Mouse (Mus musculus): ENCODE measurements around the gene Armh1.

The Armh1 gene

DNA sequence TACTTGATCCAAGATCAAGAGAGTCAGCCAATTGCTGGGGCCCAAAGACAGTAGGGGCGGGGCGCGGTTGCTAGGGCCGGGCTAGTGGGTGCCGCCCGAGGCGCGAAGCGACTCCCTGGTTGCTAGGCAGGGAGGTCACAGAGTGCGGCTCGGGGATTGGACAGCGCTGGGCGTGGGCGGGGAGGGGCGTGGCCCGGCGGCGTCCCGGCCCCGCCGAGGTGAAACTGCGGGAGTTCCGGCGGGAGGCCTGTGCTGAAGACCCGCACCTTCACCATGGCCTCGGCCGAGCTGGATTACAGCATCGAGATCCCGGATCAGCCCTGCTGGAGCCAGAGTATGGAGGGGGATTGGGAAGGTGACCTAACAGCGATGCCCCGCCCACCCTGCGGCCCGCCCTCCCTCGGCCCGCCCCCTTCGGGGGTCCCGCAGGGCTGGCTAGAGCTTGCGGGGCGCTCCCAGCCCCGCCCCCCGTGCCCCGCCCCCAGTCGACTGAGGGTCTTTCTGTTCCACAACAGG is at the start of gene Armh1, which contains the start of gene Tmem53:
TSS of gene Armh1 (minus strand) at position 325 of the 516 bp plus-strand sequence.
TSS of gene Tmem53 (plus strand) at position 151 of the 516 bp plus-strand sequence.
- peak; percentile 96 for ATAC-seq (ENCODE audit: low TSS enrichment)

DNA sequence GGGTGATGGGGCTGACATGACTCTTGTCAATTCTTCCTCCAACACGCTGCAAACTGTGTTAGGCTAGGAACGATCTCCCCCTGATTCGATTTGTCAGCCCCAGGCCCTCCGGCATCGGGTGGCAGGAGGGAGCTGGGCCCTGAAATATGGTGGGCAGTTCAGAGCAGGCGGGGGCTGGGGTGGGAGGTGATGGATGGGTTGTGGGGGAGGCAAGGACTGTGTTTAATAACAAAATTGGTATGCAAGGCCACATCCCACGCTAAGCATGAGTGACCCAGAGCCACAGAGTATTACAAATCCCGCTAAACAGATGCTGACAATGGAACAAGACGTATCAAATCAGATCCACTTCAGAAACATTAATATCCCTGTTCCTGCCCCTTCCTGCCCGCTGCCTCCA is 48.0 kb upstream of the Armh1 start:
- no peak for ATAC-seq (ENCODE audit: low TSS enrichment)

DNA sequence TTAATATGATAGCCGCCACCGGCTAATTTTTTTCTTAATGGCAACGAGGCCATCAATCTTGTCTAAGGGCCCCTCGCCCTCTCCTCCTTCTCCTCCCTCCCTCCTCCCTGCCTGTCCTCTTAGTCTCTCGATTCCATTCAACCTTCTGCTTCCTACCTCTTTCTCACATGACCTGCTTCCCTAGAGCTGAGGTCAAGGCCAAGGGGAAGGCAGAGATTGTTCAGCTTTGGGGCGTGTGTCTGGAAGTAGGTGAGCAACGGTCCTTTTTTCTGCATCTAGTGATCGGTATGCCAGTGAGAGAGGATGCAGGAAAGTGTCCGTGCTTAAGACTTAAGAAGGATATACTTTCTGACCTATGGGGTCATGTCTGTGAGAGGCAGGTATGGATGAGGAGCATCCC is 45.9 kb upstream of the Armh1 start:
- no peak for ATAC-seq (ENCODE audit: low TSS enrichment)

DNA sequence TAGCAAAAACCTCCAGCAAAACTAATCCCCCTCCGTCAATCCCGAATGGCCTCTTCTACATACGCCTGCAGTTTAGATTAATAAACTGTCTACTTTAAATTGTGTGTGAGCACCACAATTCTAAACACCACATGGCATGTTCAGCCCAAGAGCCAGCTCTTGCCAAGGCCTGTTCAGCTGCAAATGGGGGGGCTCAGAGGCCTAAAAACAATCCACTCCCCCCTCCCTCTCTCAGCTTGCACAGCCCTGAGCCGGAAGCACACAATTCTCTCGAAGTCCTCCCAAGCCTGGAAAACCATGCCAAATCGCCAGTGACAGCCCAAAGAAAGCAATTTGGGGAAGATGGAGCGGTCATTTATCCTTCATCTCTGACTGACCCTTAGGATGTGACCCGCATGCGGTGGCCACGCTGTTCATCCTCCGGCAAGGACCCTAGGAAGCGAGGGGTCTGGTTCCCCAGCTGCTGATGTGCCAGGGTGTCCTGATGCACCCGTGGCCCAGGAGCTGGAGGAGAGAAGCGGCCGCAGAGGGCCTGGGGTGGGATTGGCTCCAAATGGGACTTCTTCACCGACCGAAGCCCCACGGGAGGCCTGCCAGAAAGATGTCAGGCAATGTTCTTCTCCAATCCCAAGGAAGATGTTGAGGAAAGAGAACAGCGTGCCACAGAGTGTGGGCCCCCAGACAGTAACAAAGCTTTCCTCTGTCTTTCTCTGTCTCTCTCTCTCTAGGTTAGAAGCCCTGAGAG is 45.1 kb upstream of the Armh1 start:
- ATAC-seq (ENCODE audit: low TSS enrichment), result no peak

DNA sequence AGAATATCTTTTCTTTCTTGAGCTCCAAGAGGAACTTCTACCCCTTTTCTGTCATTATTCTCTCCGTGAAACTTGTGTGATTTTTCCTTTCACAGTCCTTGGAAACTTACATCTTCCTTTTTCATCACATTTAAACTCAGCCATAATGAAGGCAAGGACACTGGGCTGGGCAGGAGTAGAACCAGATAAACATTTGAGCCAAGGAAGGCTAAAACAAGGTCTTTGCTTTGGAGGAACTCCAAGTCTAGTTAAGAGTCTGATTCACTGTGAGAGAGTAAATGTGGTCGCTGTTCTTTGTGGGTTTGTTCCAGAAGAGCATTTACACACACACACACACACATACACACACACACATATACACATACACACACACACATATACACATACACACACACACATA is 39.8 kb upstream of the Armh1 start:
- no peak for ATAC-seq (ENCODE audit: low TSS enrichment)

DNA sequence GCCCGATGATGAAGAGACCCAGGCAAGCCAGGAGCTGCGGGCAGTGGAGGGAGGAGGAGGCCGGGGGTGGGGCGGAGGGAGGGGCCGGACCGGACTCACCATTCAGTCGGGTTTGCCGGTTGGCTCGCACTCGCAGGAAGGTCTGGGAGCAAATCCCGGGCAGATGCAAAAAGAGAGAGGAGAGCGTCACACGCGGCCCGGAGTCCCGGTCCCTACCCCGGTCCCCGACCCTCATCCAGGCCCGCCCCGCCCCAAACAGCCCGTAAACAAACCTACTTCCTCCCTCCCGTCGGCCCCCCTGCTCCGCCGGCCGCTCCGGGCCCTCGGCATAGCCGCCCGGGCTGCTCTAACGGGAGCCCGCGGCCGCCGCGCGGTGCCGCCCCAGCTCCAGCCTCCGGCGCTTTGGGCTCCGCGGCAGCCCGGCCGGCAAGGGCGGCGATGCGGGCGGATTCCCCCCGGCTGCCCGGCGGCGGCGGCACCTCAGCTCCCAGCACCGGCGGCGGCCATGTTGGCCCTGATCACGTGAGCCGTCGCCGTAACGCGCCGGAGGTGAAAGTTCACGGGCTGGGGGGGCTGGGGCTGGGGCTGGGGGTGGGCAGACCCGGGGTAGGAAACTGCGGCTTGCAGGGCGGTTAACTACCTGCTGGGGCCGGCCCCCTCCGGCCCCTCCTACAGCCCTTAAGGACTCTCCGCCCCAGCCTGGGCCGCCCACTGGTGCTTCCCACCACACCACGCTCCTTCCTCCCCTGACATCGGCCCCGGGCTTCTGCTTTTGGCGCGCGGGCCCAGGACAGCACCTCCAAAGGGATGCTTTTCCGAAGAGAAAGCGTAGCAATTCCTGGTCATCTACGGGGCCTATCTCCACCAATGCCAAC is 37.2 kb upstream of the Armh1 start:
- peak; percentile 51 for ATAC-seq (ENCODE audit: low TSS enrichment)

DNA sequence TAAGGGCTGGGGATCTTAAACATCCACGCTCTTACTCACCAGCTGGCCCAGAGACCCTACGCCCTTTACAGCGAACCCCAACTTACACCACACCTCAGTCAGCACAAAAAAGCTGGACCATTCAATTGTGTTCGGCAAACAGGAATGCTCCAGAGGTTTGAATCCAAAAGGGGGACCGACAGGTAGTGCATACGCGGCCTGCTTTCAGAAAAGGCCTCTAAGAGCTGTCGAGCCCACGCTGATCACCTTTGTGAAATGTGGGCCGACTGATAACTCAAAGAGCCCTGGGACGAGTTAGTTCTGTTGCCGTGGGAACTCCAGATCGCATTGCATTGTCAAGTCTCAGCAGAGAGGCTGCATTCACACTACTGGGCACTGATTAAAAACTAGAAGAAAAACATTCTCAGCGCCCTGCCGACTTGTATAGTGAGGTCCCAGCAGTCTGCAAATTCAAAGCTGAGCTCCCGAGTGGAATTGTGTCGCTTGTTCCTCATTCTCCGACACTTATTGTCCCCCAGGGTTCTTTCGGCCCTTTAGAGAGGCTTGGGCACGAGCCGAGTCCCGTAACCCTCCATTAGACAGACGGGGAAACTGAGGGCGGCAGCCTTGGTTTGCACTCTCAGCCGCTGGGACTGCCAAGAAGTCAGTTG is 36.5 kb upstream of the Armh1 start:
- peak; percentile 17 for ATAC-seq (ENCODE audit: low TSS enrichment)

DNA sequence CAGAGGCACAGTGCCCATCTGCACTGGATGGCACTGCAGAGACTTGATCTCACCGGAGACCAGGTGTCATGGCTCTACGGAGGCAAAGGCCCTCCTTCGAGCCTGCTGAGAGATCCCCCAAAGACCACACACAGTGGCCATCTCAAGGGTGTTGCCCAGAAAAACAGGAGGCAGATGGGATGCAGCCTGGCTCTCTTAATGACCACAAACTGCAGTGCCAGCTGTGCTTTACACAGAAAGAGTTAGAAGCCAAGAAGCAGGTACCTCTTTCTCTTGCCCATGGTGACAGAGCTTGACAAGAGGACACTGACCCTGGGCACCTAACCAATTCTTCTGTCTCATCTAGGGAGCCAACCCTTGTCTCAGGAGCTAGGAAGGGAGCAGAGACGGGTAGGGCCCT is 32.4 kb upstream of the Armh1 start:
- ATAC-seq (ENCODE audit: low TSS enrichment), result no peak

DNA sequence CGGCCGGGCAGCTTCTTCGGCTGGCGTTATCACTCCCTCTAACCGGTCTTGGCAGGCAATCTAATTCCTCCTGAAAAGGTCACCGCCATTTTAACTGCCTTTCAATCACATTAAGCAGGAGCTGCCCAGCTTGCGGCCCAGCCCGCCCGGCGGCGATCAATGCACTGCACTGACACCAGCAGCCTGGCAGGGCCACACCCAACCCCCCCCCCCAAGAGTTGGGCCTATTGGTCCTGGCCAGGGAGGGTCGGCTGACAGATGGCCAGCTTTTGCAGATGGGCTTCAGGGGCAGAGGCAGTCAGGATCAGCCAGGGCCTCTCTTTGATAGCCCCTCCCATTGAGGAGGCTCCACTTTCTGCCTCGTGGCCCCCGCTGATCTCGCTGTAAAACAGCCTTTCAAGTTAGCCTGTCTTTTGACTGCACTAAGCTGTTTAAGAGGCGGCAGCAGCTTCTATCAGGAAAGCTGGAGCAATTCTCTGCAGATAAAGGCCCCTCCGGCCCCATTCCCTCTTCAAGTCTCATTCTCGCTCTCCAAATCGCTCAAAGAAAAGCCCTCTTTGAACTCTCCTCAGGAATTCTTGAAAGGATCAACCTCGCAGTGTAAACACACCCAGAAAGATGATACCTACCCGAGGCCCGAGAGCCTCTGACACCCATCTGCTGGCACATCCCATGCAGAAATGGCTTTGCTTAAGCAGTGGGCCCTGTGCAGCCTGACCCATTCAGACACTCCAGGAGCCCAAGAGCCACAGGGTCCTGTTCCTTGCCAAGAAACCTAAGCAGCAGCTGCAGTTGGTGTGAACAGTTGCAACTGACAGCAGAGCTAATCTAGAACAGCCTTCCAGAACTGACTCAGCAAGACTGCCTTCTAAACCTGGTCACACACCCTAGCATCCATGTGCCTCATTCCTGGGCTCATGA is 31.6 kb upstream of the Armh1 start:
- ATAC-seq (ENCODE audit: low TSS enrichment), result no peak

DNA sequence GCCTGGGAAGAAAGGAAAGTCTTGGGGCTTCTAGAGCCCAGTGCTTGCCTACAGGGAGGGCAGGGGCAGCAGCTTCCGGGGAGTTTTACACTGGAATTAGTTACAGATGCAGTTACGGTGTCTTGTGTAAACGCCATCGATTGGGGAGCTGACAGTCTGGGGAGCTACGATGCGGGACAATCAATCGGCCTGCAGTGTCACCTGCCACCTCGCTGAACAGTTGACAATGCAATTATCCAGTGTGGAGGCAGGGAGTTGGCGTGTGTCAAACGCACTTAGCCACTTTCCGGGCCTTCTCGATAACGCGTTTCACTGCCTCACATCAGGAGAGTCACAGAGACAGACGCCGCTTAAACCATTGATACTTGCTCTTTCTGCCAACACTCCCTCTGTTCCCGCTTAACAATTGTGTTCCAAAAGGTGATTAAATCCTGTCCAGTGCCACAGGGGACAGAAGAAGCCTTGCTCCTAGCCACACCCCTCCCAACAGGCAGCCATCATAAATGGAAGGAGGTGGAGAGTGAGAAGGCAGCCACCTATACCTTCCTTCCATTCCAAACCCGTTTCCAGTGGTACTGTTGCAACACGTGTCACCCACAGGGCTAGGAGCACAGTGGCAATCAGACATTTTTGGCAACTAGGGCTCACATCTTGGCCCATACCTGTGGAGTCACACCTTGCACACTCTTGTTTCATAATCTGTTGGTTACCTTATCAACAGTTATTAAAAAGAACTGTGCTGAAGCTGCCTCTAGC is 29.3 kb upstream of the Armh1 start:
- ATAC-seq (ENCODE audit: low TSS enrichment), result no peak

DNA sequence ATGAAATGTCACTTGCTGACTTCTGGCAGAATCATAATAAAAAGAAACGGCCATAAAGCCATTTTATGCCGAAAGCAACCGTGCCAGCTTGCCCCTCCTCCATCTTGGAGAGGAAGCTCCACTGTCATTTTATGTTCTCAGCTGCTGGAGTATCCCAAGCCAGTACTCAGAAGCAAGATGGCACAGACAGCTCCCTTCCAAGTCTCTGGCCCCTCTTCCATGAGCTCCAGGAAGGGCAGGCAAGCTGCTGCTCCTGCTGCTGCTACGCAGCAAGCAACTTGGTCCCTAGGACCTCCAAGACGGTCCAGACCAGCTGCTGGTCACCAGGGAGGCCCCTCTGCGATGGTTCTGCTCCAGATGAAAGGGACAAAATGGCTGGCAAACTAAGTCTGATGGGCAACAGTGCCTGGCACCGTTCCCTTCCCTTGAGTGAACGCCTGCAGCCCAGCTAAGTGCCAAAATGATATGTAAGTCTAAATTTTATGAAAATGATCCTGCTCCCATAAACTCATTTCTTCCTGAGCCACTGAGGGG is 28.5 kb upstream of the Armh1 start:
- ATAC-seq (ENCODE audit: low TSS enrichment), result no peak

DNA sequence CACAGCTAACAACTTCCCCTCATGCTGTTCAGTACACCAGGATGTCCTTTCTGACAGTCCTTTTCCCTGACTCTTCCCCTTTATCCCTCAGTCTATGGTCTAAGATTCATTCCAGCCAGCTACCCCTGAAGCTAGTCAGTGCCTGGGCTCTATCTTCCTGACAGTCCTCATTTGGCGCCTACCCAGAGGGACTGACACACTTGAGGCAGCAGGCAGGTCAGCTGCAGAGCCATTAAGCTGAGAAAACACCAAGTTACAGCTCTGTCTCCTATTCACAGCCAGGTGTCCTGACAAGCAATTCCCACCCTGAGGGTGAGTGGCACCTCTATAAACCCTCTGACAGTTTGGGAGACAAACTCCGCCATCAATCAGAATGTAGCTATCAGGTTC is 27.3 kb upstream of the Armh1 start:
- no peak for ATAC-seq (ENCODE audit: low TSS enrichment)

DNA sequence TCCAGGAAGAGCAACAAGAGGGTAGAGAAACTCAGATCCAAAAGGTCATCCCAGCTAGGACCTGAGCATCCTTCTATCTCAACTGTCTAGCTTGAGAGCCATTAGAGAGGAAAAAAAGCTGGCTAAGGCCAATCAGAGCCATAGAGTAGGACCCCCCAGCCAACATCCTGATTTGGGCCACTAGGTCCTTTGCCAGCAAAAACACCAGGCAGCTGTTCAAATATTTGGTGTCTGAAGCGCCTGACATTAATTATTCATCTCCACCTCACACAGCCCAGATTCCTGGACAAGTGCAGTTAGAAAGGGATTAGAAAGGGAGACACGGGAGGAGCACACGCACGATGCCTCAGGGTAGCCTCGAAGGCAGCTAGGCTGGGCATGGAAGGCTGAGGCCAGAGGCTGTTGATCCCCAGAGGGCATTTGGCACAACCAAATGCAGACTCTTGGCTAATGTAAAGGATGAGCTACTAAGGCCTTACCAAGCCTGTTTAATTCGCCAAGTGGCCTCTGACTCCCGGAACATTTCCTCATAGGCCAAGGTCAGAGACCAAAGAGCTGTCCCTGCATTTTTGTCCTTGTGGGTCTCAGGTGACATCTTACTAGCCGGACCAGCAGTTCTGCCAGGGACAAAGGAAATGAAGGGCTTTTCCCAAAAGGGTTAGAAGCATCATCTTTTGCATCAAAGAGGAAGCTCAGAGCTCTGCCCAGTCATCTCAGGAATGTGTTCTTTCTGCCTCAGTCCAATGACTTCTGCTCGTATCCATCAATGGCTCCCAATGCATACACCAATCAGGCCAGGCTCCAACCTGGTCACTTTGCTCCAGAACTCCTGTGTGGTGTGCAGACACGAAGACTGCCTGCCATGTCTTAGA is 26.7 kb upstream of the Armh1 start:
- ATAC-seq (ENCODE audit: low TSS enrichment), result no peak

DNA sequence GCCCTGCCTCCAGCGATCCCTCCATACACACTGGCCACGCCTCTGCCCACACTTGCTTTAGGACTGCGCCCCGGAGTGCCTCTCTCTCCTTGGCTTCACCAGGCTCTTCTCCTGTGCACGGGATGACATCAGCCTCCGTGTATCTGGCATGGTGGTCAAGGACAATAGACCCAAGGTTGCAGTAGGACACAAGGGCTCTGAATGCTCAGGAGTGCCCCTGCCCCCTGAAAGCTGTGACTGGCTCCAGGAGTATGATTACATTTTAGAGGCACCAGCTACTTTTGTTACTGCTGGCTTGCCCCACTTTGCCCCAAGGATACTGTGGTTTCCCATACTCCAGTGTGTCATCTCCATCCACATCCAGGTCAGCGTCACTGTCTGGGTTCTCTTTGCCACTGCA is 25.8 kb upstream of the Armh1 start:
- ATAC-seq (ENCODE audit: low TSS enrichment), result no peak

DNA sequence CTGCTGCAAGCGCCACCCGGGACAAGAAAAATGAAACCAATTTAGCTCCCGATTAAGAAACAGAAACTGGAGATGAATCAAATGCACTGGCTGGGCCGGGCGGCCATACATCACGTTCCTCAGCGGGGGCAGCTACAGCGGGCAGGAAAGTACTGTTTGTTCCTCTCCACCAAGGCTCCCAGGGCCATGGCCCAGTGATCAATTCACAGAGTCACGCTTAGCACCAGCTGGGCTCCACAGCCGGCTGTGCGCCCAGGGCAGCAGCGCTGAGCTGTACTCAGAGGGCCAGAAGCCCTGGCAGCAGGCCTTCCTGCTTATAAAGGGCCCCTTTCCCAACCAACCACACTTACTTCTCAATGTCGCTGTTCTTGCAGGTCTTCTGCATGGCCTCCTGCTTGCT is 25.1 kb upstream of the Armh1 start:
- peak; percentile 41; the same call in 1 of the 2 replicates for ATAC-seq (ENCODE audit: low TSS enrichment)

DNA sequence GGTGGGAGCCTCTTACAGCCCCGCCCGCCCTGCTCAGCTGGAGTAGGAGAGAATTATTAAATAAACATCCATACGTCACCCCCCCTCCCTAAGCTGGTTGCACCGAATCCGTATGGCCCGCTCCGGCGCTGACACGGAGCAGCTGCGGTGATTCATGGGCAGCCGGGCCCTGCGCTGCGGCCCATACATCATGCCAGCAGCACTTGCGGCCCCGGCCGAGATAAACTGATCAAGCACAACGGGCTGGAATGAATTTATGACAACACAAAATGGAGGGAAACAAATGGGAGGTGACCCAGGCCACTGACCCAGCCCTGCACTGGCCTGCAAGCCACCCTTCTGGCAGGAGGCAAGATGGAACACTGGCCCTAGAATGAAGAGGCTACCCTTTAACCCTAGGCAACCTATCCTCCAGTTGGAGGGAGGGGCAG is 24.4 kb upstream of the Armh1 start:
- ATAC-seq (ENCODE audit: low TSS enrichment), result no peak

DNA sequence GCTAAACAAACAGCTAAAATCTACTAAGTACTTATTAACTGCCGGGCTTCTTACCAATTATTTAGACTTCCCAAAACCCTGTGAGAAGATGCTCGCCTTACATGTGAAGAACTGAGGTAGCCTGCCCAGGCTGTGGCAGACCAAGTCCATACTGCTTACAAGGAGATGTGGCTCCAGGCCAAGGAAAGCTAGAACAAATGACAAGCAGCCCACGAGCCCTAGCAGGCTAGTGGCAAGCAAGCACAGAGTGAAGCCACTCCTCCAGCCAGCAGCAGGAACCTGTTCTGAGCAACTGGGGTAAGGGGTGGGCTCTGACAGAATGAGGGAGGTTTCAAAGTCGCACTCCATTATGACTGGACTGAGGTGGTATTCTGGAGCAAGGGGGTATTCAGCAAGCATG is 22.8 kb upstream of the Armh1 start:
- ATAC-seq (ENCODE audit: low TSS enrichment), result no peak

DNA sequence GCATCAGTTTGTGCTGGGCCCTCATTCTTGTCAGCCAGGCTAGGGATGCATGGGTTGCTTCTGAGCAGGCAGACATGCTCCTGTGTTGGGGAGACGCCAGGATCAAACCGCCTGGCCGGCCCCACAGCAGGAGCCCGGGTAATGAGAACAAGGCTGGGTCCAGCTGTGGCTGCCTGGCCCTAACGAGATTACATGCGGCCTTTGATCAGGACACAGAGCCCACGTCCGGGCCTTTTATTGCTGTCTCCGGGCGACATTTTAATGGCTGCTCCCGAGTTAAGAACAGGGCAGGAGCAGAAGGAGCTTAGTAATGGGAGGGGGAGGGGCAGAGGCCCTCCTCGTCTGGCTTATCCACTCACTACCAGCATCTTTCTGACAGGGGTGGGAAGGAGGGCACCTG is 20.5 kb upstream of the Armh1 start:
- ATAC-seq (ENCODE audit: low TSS enrichment), result no peak

DNA sequence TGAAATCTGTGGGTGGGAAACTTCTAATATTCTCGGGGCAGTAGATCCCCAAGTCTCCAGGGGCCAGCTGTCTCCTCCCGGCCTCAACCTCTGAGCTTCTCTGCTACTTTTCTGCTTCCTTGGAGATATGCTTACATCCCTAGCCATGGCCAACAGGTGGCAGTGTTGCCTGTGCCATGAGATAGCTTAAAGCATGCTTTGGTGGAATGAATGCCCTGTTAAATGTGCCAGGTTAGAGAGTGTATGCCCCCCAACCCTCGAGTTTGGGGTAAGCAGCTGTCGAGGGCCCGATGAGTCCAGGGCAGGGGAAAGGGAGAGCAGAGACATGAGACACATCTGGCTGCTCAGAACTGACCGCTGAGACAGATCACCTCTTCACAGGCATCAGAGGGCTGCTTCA is 18.4 kb upstream of the Armh1 start:
- ATAC-seq (ENCODE audit: low TSS enrichment), result peak; percentile 75

Measured in frontal cortex, adult (tissue).